In genomic region chr5:35091636-35092035, GRCm38 (mm10) we compare ENCODE assay signal across 24 mouse cellular contexts. TPM values are rescaled to one million over a fixed set of nuclear protein-coding genes. Genes with fewer than 3 reads are reported as not detected.
DNase-seq lines count a peak whose midpoint lies in the region; ATAC-seq lines count a peak whose summit lies in the region.
"Had no signal": no experiment of that assay in that cellular context is flagged by ENCODE, and none has a peak within 500 bp of the region (broad histone marks: within the 10 kb centered on the region; RNA-seq: fewer than 3 reads in every experiment).

No protein-coding gene starts in this region.

- H3K4me2 ChIP-seq in kidney, embryonic 14.5 days (replicated peaks; ENCODE audit: low read depth, low read length), result no peak overlapping the region
- H3K4me2 ChIP-seq in kidney, embryonic 16.5 days (replicated peaks; ENCODE audit: low read depth, low read length), result no peak overlapping the region
- H3K4me2 ChIP-seq in midbrain, embryonic 11.5 days, result no peak overlapping the region
- no peak overlapping the region for H3K4me2 ChIP-seq in midbrain, embryonic 15.5 days
- H3K4me2 ChIP-seq: embryonic facial prominence, embryonic 12.5 days; forebrain, embryonic 13.5 days; forebrain, embryonic 15.5 days had no signal

- DNase-seq in kidney, adult 8-10 months, result no peak
- no peak for DNase-seq in kidney, postnatal 14 days
- peak; percentile 56 for DNase-seq in midbrain, embryonic 11.5 days (ENCODE audit: low spot score, missing footprints)
- DNase-seq: adrenal gland, adult 8-10 months; adrenal gland, postnatal 14 days; adrenal gland, postnatal 36 days; B cell, adult 2 months; cerebellum, adult 11-12 months; cerebellum, adult 2 months; cerebellum, adult 9-10 months; cerebellum, postnatal 10 days; cerebellum, postnatal 25 days had no signal

- no peak overlapping the region for H3K9ac ChIP-seq in kidney, embryonic 14.5 days (ENCODE audit: low read depth, low read length)
- no peak overlapping the region for H3K9ac ChIP-seq in kidney, embryonic 16.5 days (replicated peaks; ENCODE audit: low read length)
- H3K9ac ChIP-seq in midbrain, embryonic 11.5 days (ENCODE audit: low read length), result no peak overlapping the region
- H3K9ac ChIP-seq in midbrain, embryonic 15.5 days, result no peak overlapping the region
- H3K9ac ChIP-seq: embryonic facial prominence, embryonic 12.5 days; forebrain, embryonic 13.5 days; forebrain, embryonic 15.5 days had no signal

- no peaks in the 10 kb centered on the region for H3K4me1 ChIP-seq in kidney, embryonic 14.5 days (ENCODE audit: control insufficient read depth, insufficient read depth, low read length)
- H3K4me1 ChIP-seq in kidney, embryonic 16.5 days (ENCODE audit: insufficient read depth, low read length), result no peaks in the 10 kb centered on the region
- no peaks in the 10 kb centered on the region for H3K4me1 ChIP-seq in midbrain, embryonic 11.5 days (ENCODE audit: control insufficient read depth, insufficient read depth, low read length)
- no peaks in the 10 kb centered on the region for H3K4me1 ChIP-seq in midbrain, embryonic 15.5 days
- H3K4me1 ChIP-seq: embryonic facial prominence, embryonic 10.5 days; embryonic facial prominence, embryonic 12.5 days; forebrain, embryonic 13.5 days; forebrain, embryonic 15.5 days had no signal

- H3K27ac ChIP-seq in kidney, embryonic 14.5 days (ENCODE audit: low read depth, low read length), result no peak overlapping the region
- no peak overlapping the region for H3K27ac ChIP-seq in kidney, embryonic 16.5 days (ENCODE audit: low read length)
- H3K27ac ChIP-seq in midbrain, embryonic 11.5 days (ENCODE audit: low read depth, low read length), result no peak overlapping the region
- H3K27ac ChIP-seq in midbrain, embryonic 15.5 days, result no peak overlapping the region
- H3K27ac ChIP-seq: embryonic facial prominence, embryonic 10.5 days; embryonic facial prominence, embryonic 12.5 days; forebrain, embryonic 13.5 days; forebrain, embryonic 15.5 days had no signal

- peaks cover 37% of the 10 kb centered on the region for H3K36me3 ChIP-seq in kidney, embryonic 14.5 days (ENCODE audit: control insufficient read depth, insufficient read depth, low read length)
- H3K36me3 ChIP-seq in kidney, embryonic 16.5 days (ENCODE audit: insufficient read depth, low read length), result peaks cover 44% of the 10 kb centered on the region
- H3K36me3 ChIP-seq in midbrain, embryonic 11.5 days (ENCODE audit: control insufficient read depth, insufficient read depth, low read length), result peaks cover 8% of the 10 kb centered on the region; the same call in 1 of the 2 replicates
- peaks cover 46% of the 10 kb centered on the region for H3K36me3 ChIP-seq in midbrain, embryonic 15.5 days (replicated peaks)

- WGBS in kidney, embryonic 14.5 days, result 53% methylated on average over 3 of the region's 3 CpGs
- WGBS in kidney, embryonic 16.5 days, result 50% methylated on average over 3 of the region's 3 CpGs
- WGBS in midbrain, embryonic 11.5 days, result 87% methylated on average over 3 of the region's 3 CpGs
- WGBS in midbrain, embryonic 15.5 days, result 94% methylated on average over 3 of the region's 3 CpGs

- H3K4me3 ChIP-seq in kidney, embryonic 14.5 days (ENCODE audit: low read length), result no peak overlapping the region
- no peak overlapping the region for H3K4me3 ChIP-seq in kidney, embryonic 16.5 days (ENCODE audit: low read length)
- H3K4me3 ChIP-seq in midbrain, embryonic 11.5 days (ENCODE audit: low read depth, low read length), result no peak overlapping the region
- no peak overlapping the region for H3K4me3 ChIP-seq in midbrain, embryonic 15.5 days
- H3K4me3 ChIP-seq: embryonic facial prominence, embryonic 10.5 days; embryonic facial prominence, embryonic 12.5 days; forebrain, embryonic 13.5 days; forebrain, embryonic 15.5 days had no signal

- no peaks in the 10 kb centered on the region for H3K27me3 ChIP-seq in kidney, embryonic 14.5 days (ENCODE audit: control insufficient read depth, insufficient read depth, low read length)
- H3K27me3 ChIP-seq in kidney, embryonic 16.5 days (ENCODE audit: insufficient read depth, low read length), result no peaks in the 10 kb centered on the region
- no peaks in the 10 kb centered on the region for H3K27me3 ChIP-seq in midbrain, embryonic 11.5 days (ENCODE audit: control insufficient read depth, insufficient read depth, low read length)
- no peaks in the 10 kb centered on the region for H3K27me3 ChIP-seq in midbrain, embryonic 15.5 days (replicated peaks)
- H3K27me3 ChIP-seq: embryonic facial prominence, embryonic 12.5 days; forebrain, embryonic 13.5 days; forebrain, embryonic 15.5 days; Patski had no signal

- no peaks in the 10 kb centered on the region for H3K9me3 ChIP-seq in kidney, embryonic 14.5 days (ENCODE audit: control insufficient read depth, low read length)
- no peaks in the 10 kb centered on the region for H3K9me3 ChIP-seq in kidney, embryonic 16.5 days (ENCODE audit: low read length)
- no peaks in the 10 kb centered on the region for H3K9me3 ChIP-seq in midbrain, embryonic 11.5 days (ENCODE audit: control insufficient read depth, low read length)
- no peaks in the 10 kb centered on the region for H3K9me3 ChIP-seq in midbrain, embryonic 15.5 days
- H3K9me3 ChIP-seq: embryonic facial prominence, embryonic 10.5 days; embryonic facial prominence, embryonic 12.5 days; forebrain, embryonic 13.5 days; forebrain, embryonic 15.5 days; G1E had no signal

- peak; percentile 45; the same call in 1 of the 2 replicates for ATAC-seq in kidney, embryonic 14.5 days (ENCODE audit: low FRiP score, low TSS enrichment)
- ATAC-seq in kidney, embryonic 16.5 days (ENCODE audit: low FRiP score, low TSS enrichment), result peak; percentile 75
- ATAC-seq in midbrain, embryonic 11.5 days (ENCODE audit: low FRiP score), result no peak
- ATAC-seq in midbrain, embryonic 15.5 days (replicated peaks), result no peak
- ATAC-seq: activated CD4-positive, CD25-positive, alpha-beta regulatory T cell, adult 4 months; CD4-positive, CD25-positive, alpha-beta regulatory T cell, adult 4 months; forebrain, embryonic 13.5 days; forebrain, embryonic 15.5 days; Patski had no signal

RNA-seq across cellular contexts. Expression of gene Lrpap1, which starts 13.9 kb away (rescaled TPM):
- 134 and 160 TPM in 2 replicates for polyA plus RNA-seq in kidney, embryonic 14.5 days (2014; fragmentation: Nextera tagmentation; extraction: Ambion mirVana)
- polyA plus RNA-seq in kidney, embryonic 16.5 days (2015; fragmentation: Nextera tagmentation; extraction: Ambion mirVana), result 252 and 271 TPM in 2 replicates
- 95.5 and 105 TPM in 2 replicates for polyA plus RNA-seq in midbrain, embryonic 11.5 days (2014; fragmentation: Nextera tagmentation; extraction: Ambion mirVana)
- polyA plus RNA-seq in midbrain, embryonic 15.5 days (2015; fragmentation: Nextera tagmentation; extraction: Ambion mirVana), result 125 and 135 TPM in 2 replicates

RNA-seq across cellular contexts. Expression of gene Dok7, which starts 35.1 kb away (rescaled TPM):
- 0.35 and 0.37 TPM in 2 replicates for polyA plus RNA-seq in kidney, embryonic 14.5 days (2014; fragmentation: Nextera tagmentation; extraction: Ambion mirVana)
- polyA plus RNA-seq in kidney, embryonic 16.5 days (2015; fragmentation: Nextera tagmentation; extraction: Ambion mirVana), result 1.0 and 1.3 TPM in 2 replicates
- polyA plus RNA-seq in midbrain, embryonic 11.5 days (2014; fragmentation: Nextera tagmentation; extraction: Ambion mirVana), result 0.10 TPM in 1 of 2 replicates, not detected in the other
- 7.9 and 9.3 TPM in 2 replicates for polyA plus RNA-seq in midbrain, embryonic 15.5 days (2015; fragmentation: Nextera tagmentation; extraction: Ambion mirVana)
- polyA plus RNA-seq: activated CD4-positive, CD25-positive, alpha-beta regulatory T cell, adult 4 months; CD4-positive, CD25-positive, alpha-beta regulatory T cell, adult 4 months; forebrain, embryonic 11.5 days; G1E had no signal

RNA-seq across cellular contexts. Expression of gene Hgfac, which starts 50.3 kb away (rescaled TPM):
- 0.76 and 0.96 TPM in 2 replicates for polyA plus RNA-seq in kidney, embryonic 14.5 days (2014; fragmentation: Nextera tagmentation; extraction: Ambion mirVana)
- polyA plus RNA-seq in kidney, embryonic 16.5 days (2015; fragmentation: Nextera tagmentation; extraction: Ambion mirVana), result 2.6 and 4.8 TPM in 2 replicates
- 0.26 and 0.69 TPM in 2 replicates for polyA plus RNA-seq in midbrain, embryonic 11.5 days (2014; fragmentation: Nextera tagmentation; extraction: Ambion mirVana)
- 0.49 and 0.67 TPM in 2 replicates for polyA plus RNA-seq in midbrain, embryonic 15.5 days (2015; fragmentation: Nextera tagmentation; extraction: Ambion mirVana)
- polyA plus RNA-seq: G1E had no signal

Comparison
In these comparisons a context has a peak if more than half of its experiments do, and no peak if none do; other contexts are left out.
1. ATAC-seq: peak in kidney, embryonic 14.5 days (single experiment) and kidney, embryonic 16.5 days (single experiment); none in midbrain, embryonic 11.5 days (single experiment) and midbrain, embryonic 15.5 days (single experiment).